Mouse (Mus musculus) mesoderm, embryonic 11.5 days (tissue): ENCODE data around the gene Trp53i13.

Experiments
- DNase-seq: peaks from one replicate; pipeline ENCODE4 v3.0.0-alpha.2; 2012; ENCODE audit warnings: low read depth, low spot score

Trp53i13 gene

DNA sequence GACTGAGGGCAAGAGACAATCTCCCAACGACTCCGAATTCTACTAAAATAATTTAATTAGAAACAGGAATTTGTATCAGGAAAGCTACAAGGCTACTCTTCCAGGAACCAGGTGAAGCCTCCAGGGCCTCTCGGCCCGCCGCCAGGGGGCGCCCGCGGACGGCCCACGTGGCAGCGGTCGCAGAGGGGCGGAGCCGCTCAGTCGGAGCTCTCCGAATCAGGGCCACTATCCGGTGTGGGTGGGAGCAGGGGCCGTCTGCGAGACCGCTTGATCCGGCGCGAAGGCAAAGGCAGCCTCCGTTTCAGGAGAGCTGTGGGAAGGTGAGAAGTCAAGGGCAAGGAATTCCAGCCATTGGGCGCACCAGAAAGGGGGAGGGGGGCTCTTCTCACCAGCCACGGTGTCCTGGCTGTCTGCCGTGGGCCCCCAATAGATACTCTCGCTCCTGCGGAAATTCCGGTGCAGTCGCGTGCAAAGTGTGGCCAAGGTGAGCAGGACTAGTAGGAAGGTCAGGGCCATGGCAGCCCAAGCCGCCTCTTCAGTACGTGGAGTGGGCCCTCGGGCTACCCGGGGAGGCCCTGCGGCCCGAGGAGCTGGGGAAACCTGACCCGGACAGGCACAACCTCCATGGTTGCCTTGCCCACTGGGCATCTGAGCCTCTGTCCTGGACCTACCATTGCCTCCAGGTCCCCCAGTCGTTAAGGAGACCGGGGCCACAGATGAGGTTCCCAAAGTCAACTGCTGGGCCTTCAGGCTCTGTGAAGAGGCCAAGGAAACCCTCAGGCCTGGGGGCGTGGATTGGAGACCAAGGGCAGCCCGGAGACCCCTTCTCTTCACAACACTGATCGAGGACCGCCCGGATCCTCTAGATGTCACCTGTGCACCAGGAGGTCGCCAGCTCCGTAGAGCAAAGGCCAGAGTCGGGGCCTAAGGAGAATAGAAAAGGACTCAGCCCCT is 7.4 kb downstream of the Trp53i13 start:
- peak; percentile 85 for DNase-seq

DNA sequence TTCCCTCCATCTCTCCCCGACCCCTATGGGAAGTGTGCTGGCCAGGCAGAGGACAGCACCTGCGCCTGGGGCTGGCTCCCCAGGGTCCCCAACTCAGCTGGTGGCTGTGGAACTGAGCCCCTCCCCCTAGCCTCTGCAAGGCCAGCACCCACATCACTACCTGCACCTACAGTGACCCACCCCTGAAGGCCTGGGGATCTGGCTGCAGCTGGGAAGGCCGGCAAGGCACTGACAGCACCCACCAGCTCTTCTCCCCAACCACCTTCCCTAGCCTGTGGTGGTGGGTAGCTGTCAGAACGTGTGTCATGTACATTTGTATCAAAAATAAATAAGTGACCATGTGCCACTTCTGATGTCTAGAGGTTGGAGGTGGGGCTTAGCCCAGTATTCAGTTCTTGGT is 8.4 kb downstream of the Trp53i13 start:
- no peak for DNase-seq

DNA sequence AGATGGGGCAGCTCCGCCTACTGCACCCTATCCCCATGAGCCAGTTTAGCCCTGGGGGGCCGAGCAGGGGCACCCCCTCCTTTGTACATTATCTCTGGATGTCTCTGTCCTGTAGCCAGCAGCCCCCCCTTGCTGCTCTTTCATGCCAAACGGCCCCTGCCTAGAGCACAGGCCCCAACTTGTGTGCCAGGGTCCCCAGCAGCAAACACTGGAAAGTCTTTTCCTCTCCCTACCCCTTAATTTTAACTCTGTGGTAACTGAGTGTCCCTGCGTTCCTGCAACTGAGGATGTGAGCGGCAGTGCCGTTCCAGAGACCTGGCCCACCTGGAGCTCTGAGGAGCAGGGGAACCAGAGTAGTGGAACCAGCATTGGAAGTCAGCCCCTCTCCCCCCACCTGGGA is 8.8 kb downstream of the Trp53i13 start:
- DNase-seq, result no peak

DNA sequence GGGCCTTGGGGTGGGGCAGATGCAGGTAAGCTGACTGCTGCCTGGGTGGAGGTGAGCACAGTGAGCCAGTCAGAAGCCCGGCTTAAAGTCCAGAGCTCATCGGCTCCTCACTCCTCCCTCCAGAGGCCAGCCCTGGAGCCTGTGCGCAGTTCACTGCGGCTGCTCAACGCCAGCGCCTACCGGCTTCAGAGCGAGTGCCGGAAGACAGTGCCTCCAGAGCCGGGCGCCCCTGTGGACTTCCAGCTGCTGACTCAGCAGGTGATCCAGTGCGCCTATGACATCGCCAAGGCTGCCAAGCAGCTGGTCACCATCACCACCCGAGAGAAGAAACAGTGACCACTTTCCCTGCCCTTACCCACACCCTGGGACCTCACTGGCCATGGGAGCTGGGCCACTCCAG is 9.5 kb downstream of the Trp53i13 start:
- DNase-seq, result no peak

DNA sequence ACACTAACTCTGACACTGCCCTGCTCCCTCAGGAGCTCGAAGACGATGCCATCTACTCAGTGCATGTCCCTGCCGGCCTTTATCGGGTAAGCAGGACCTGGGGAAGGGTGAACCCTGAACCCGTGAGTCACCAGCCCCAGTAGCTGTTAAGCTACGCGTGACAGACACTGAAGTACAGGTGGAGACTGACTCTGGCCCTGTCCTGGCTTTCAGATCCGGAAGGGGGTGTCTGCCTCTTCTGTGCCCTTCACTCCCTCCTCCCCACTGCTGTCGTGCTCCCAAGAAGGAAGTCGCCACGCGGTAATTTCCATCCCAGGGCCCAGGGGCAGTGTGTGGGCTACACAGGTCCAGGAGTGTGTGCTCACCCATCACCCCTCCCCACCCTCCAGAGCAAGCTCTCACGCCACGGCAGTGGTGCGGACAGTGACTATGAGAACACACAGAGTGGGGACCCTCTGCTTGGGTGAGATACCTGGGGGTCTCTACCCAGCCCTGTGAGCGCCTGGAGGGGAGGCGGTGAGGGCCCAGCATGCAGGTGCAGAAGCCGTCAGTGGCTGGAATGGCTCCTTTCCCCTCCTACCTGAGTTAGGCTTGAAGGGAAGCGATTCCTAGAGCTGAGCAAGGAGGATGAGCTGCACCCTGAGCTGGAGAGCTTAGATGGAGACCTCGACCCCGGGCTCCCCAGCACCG is 10.3 kb downstream of the Trp53i13 start:
- no peak for DNase-seq

DNA sequence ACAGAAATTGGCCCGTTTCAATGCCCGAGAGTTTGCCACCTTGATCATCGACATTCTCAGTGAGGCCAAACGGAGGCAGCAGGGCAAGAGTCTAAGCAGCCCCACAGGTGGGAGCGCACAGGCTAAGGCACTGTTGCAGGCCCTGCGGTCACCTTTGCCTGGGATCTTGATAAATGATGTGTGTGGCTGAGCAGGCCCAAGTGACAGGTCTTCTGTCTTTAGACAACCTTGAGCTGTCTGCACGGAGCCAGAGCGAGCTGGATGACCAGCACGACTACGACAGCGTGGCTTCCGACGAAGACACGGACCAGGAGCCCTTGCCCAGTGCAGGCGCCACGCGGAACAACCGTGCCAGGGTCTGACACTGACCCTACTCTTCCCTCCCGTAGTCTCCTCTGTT is 11.4 kb downstream of the Trp53i13 start:
- no peak for DNase-seq

DNA sequence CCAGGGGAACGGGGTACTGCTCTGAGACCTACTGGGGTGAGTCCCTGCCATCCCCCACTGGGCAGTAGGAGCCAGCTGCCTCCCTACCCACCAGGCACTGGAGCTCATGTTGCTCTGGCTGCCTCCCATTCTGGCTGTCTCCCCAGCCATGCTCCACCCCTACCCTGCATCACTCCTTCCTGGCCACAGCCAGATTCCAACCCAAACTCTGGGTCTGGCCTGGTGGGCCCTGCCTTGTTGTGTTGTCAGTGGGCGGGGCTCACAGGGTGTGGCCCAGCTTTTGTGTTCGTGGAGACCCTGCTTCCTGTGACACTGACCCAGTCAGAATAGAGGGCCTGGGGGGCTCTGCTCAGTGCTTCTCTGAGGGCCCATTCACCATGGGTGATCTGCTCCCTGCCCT is 12.3 kb downstream of the Trp53i13 start:
- no peak for DNase-seq

DNA sequence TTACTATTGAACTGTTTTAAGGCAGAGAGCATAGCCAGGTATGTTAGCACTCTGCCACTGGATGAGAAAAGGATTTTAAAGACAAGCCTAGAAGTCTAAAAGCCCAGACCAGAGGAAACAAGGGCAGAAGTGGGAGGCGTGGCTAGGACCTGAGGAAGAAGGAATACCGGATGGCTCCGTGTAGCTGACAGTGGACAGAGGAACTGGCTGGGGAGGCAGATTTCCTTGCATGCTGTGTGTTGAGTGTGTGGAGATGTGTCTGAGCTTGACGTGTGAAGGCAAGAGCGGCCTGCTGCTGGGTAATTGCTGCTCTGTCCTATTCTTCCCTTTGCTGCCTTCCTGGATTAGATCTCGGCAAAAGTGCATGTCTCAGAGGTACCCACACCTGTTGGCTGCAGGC is 13.3 kb downstream of the Trp53i13 start:
- DNase-seq, result no peak

DNA sequence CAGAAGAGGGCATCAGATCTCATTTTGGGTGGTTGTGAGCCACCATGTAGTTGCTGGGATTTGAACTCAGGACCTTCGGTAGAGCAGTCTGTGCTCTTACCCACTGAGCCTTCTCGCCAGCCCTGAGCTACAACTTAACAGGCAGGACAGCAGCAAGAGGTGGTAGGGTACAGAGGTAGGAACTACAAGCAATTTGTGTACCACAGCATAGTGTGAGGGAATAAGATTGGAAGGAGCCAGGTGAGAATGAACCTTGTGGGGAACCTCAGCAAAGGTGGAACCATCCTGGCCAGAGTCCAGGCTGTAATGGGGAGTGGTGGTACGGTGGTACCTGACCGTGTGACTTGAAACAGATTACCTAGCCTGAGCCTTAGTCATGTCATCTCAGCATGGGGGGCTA is 13.8 kb downstream of the Trp53i13 start:
- DNase-seq, result no peak

DNA sequence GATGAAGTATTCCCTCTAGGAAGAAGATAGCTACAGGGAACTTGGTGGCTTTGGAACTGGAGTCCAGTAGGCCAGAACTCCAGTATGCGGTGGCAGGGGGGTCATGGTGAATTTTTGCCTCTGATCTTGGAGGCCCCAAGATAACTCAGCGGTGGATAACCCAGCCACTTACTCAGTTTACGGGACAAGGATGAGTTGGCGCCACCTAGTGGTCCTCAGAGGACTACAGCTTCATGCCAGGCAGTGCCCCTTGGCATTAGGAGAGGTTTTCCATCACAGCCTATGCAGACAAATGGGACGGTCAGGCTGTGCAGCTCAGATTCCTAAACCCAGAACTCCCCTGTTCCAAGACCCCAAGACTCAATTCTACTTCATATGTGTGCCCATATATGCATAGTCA is 14.4 kb downstream of the Trp53i13 start:
- peak; percentile 80 for DNase-seq

DNA sequence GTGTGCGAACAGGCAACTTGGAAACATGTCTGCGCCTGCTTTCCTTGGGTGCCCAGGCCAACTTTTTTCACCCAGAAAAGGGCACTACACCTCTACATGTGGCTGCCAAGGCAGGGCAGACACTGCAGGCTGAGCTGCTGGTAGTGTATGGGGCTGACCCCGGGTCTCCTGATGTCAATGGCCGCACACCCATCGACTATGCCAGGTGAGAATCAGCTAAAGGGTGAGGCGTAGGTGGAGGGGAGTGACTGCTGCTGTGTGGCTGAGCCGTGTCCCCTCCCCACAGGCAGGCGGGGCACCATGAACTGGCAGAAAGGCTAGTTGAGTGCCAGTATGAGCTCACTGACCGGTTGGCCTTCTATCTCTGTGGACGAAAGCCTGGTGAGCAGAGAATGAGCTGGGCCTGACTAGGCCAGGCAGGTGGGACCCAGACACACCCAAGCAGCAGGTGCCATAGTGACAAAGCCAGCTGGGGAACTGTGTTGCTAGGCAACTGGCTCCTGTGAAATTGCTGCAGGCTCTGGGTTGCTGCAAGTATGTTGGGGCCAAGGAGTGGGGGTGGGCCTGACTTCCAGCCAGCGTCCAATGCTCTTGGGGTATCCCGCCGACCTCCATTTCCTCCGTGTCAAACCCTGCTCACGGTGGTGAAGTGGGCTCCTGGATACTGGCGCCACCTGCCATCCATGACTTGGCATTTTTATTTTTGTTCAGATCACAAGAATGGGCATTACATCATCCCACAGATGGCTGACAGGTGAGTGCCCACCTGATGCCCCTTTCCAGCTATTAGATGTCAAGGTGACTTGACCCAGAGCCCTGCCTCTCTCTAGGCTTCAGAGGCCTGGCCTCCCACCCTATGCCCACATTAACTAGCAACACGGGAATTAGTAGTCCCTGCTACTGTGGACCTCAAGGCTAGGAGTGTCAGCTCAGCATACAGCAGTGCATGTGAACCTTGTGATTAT is 15.1 kb downstream of the Trp53i13 start:
- DNase-seq, result no peak

DNA sequence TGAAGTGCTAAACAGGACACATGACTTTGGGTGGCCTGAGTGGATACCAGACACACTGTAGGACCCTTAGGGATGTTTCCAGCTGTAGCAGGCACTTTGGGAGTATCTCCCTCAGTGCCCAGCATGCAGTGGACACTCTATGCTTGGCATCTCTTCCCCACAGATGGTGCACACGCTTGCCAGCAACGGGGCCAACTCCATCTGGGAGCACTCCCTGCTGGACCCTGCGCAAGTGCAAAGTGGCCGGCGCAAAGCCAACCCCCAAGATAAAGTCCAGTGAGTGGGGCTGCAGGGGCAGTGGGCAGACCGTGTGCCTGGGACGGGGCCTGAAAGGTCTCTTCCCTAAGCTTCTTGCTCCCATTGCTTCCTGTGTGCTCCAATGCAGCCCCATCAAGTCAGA is 16.4 kb downstream of the Trp53i13 start:
- no peak for DNase-seq

DNA sequence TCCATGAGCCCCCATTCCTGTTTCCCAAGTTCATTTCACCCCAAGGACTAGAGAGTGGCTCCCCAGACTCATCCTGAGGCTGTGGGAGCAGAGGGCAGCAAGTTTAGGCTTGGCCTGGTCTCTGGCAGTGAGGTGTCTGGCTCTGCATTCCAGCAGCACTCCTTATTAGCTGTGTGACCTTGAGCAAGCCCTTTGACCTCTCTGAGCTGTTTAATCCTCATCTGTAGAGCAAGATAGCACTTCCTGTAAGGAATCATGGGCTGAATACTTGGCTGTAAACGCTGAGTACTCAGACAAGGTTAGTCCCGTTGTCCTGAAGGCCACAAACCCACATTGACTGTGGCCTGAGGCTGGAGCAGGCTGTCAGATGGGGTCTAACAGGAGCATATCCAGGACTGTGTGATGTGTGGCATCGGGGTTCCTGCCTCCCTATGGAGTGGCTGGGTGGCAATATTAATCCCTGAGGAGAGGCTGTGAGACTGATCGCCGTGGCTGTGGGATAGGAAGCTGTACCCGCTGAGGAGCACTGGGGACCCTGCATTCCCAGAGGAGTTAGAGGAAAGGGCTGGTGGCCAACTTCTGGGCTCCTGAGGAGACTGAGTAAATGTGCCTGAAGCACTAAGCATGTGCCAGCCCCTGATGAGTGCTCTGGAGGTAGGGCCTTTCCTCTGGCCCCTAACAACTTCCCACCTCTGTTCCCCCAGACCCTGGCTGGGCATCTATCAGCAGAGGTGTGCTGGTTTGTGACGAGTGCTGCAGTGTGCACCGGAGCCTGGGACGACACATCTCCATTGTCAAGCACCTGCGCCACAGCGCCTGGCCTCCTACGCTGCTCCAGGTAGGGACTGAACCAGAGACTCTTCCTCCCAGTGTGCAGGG is 17.3 kb downstream of the Trp53i13 start:
- no peak for DNase-seq

DNA sequence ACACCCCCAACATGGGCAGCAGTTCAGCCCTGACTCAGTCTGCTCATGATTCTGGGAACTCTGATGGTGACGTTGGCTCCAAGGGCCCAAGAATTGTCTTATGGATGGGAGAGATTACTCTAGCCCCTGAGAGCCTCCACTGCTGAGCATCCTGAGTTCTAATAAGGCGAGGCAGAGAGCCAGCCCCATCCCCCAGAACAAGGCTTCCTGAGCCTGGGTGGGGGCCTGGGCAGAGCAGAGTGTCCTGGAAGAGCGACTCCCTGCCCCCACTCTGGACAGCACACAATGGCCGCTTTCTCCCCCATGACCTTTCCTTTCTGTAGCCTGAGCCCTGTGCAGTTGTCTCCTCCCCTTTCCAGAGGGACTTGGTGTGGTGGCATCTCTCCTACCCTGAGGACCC is 17.9 kb downstream of the Trp53i13 start:
- DNase-seq, result no peak

DNA sequence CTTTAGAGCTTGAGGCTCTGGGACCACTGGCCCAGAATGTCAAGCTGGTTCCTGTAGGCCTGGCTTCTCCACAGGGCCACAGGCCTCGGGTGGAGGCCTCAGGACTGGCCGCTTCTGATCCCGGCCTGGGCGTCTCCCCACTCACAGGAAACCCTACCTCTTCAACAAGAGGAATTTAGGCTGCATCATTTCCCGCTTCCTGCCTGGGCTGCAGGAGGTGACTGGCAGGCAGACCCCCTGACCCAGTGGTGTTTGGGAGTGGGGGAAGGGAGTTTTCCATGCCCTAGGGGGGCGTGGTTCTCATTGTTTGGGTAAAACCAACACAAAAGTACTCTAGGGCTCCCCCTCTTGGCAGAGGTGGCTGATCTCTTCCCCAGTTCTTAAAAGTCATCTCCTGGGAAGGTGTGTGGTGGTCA is 18.4 kb downstream of the Trp53i13 start:
- DNase-seq, result peak; percentile 84

DNA sequence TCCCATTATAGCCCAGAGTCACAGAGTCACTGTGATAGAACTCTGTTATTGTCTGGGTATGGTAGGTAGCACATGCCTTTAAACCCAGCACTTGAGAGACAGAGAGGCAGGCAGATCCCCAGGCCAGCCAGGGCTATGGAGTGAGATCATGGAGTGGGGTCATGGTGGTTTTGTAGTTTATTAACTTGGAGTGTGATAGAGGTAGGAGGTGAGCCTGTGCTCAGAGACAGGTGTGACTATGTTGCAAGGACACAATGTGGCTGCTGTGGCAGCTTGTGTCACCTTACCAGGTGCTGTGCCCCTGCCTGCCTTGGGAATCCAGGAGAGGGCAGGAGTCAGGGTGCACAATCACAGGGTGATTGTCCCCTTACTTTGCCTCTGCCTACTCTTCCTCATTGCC is 20.3 kb downstream of the Trp53i13 start:
- DNase-seq, result no peak

DNA sequence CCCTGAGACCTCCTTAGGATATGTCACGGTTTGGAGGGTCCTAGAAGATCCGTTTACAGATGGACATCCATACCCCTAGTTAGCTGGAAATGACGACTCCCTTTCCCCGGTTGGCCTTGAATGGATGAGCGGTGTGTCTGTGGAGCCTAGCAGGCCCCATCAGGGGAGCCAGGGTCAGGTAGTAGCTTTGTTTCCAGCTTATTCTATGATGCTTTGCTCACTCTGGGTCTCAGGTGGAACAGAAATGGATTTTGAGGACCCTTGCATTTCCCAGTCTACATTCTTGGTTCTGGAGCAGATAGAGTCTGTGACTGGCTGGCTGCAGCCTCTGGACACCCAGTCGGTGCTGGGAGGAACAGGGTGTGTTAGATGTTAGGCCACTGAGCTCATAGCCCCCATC is 21.0 kb downstream of the Trp53i13 start:
- no peak for DNase-seq

DNA sequence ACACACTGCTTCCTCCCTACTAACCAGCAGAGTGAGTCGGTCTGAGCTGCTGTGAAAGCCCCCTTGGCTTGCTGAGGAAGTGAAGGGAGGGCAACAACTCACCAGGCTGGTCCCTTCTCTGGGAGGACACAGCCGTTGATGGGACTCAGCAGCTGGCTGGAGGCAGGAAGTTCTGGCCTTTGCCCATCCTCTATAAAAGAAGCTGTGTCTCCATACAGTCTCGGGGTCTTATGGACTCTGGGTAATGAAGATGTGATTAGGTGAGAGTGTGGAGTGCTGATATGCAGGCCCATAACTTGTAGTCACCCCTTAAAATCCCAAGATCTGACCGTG is 21.5 kb downstream of the Trp53i13 start:
- no peak for DNase-seq

DNA sequence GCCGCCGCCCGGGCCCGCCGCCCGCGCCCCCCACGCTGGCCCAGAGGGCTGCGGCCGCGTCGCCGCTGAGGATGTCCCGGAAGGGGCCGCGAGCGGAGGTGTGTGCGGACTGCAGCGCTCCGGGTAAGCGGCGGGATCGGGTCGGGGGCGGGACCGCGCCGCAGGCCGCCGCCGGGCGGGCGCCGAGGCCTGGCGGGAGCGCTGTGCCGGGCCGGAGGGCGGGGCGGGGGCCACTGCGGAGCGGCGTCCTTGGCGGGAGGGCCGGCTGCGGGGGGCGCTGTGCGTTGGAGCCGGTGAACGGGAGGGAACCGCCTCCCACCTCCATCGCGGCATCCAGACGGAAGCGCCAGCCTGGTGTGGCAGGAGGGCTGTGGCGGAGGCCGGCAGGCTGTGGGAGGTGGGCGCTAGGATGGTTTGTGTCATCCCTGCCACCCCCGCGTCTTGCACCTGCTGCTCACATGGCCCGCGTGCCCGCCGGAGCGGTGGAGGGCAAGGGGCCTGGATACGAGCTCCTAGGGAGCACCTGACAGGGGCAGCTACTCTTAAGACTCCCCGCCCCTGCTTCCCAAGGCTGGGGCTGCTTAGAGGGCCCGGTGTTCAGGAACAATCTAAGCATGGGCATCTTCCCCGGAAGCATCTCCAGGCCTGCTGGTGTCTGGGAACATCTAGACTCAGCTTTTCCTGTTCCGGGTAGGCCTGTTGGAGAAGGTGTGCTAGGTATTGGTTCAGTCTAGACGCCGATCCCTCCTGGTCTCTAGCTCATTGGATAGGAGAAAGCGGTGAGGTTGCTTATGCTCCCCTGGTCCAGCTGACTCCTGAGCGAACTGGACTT is 22.1 kb downstream of the Trp53i13 start, which contains the start of gene Git1:
TSS of gene Git1 (plus strand) at position 51 of the 832 bp plus-strand sequence.
- no peak for DNase-seq

DNA sequence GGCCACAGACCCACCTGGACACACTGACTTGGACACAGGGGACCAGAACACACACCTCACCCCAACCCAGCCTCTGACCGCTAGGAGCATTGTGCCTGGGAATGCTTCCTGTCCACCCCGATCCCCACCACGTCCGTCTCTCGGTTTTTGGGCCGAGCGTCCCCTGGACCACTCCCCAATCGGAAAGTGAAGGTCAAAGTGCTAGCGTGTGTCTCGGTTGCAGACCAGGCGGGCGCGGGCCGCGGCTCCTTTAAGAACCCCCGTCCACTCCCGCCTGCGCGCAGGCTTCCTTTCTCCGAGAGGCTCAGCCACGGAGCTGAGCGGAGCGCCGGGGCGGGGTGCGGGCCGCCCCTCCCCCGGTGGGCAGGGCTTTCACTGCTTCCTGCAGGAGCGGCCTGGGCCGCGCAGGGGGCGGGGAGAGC is 22.9 kb downstream of the Trp53i13 start:
- peak; percentile 94 for DNase-seq
